Mouse (Mus musculus): ENCODE data around the gene Plekho2. TPM values are rescaled to one million over a fixed set of nuclear protein-coding genes. Genes with fewer than 3 reads are reported as not detected.

The Plekho2 gene
- polyA plus RNA-seq, 1 experiment = 58.1 TPM

GRCm38 (mm10) chr9:65606321-65607109 lies 26.7 kb upstream of the Plekho2 start:
- no peak overlapping the region for H3K27ac ChIP-seq (ENCODE audit: insufficient read depth, low read length)
- TF ChIP-seq POLR2A (IDR thresholded peaks at IDR 0.05; ENCODE audit: low read depth, low read length) (no peak), CTCF (IDR thresholded peaks at IDR 0.05; ENCODE audit: borderline replicate concordance, insufficient read depth, low read length) (no peak)
- H3K4me1 ChIP-seq (ENCODE audit: control insufficient read depth, insufficient read depth, low read length) = no peaks in the 10 kb centered on the region
- no peak overlapping the region for H3K4me3 ChIP-seq (ENCODE audit: insufficient read depth, low read length)

GRCm38 (mm10) chr9:65605471-65606136 lies 25.8 kb upstream of the Plekho2 start:
- Histone ChIP-seq H3K27ac (ENCODE audit: insufficient read depth, low read length) (no peak overlapping the region), H3K4me1 (ENCODE audit: control insufficient read depth, insufficient read depth, low read length) (no peaks in the 10 kb centered on the region), H3K4me3 (ENCODE audit: insufficient read depth, low read length) (no peak overlapping the region)
- TF ChIP-seq POLR2A (IDR thresholded peaks at IDR 0.05; ENCODE audit: low read depth, low read length) (no peak), CTCF (IDR thresholded peaks at IDR 0.05; ENCODE audit: borderline replicate concordance, insufficient read depth, low read length) (peak; percentile 34; the same call in 1 of the 2 replicates)

GRCm38 (mm10) chr9:65603401-65604102 lies 23.7 kb upstream of the Plekho2 start:
- H3K4me3 ChIP-seq (ENCODE audit: insufficient read depth, low read length) = no peak overlapping the region
- H3K27ac ChIP-seq (ENCODE audit: insufficient read depth, low read length) = no peak overlapping the region
- TF ChIP-seq POLR2A (IDR thresholded peaks at IDR 0.05; ENCODE audit: low read depth, low read length) (no peak), CTCF (IDR thresholded peaks at IDR 0.05; ENCODE audit: borderline replicate concordance, insufficient read depth, low read length) (no peak)
- H3K4me1 ChIP-seq (ENCODE audit: control insufficient read depth, insufficient read depth, low read length) = no peaks in the 10 kb centered on the region

- Histone ChIP-seq H3K4me1 (ENCODE audit: control insufficient read depth, insufficient read depth, low read length) (no peaks in the 10 kb centered on the region), H3K27ac (ENCODE audit: insufficient read depth, low read length) (no peak overlapping the region), H3K4me3 (ENCODE audit: insufficient read depth, low read length) (no peak overlapping the region)
- TF ChIP-seq POLR2A (IDR thresholded peaks at IDR 0.05; ENCODE audit: low read depth, low read length) (no peak), CTCF (IDR thresholded peaks at IDR 0.05; ENCODE audit: borderline replicate concordance, insufficient read depth, low read length) (no peak)
Observed at GRCm38 (mm10) chr9:65600951-65601350, 21.1 kb upstream of the Plekho2 start.

GRCm38 (mm10) chr9:65598765-65599249 lies 19.0 kb upstream of the Plekho2 start:
- Histone ChIP-seq H3K27ac (ENCODE audit: insufficient read depth, low read length) (no peak overlapping the region), H3K4me3 (ENCODE audit: insufficient read depth, low read length) (no peak overlapping the region), H3K4me1 (ENCODE audit: control insufficient read depth, insufficient read depth, low read length) (no peaks in the 10 kb centered on the region)
- TF ChIP-seq CTCF (IDR thresholded peaks at IDR 0.05; ENCODE audit: borderline replicate concordance, insufficient read depth, low read length) = no peak
- no peak for TF ChIP-seq POLR2A (IDR thresholded peaks at IDR 0.05; ENCODE audit: low read depth, low read length)

- Histone ChIP-seq H3K4me3 (ENCODE audit: insufficient read depth, low read length) (no peak overlapping the region), H3K27ac (ENCODE audit: insufficient read depth, low read length) (no peak overlapping the region), H3K4me1 (ENCODE audit: control insufficient read depth, insufficient read depth, low read length) (no peaks in the 10 kb centered on the region)
- no peak for TF ChIP-seq POLR2A (IDR thresholded peaks at IDR 0.05; ENCODE audit: low read depth, low read length)
- no peak for TF ChIP-seq CTCF (IDR thresholded peaks at IDR 0.05; ENCODE audit: borderline replicate concordance, insufficient read depth, low read length)
Observed at GRCm38 (mm10) chr9:65593596-65593995, 13.8 kb upstream of the Plekho2 start.

- H3K27ac ChIP-seq (ENCODE audit: insufficient read depth, low read length) = no peak overlapping the region
- H3K4me3 ChIP-seq (ENCODE audit: insufficient read depth, low read length) = no peak overlapping the region
- H3K4me1 ChIP-seq (ENCODE audit: control insufficient read depth, insufficient read depth, low read length) = no peaks in the 10 kb centered on the region
- TF ChIP-seq CTCF (IDR thresholded peaks at IDR 0.05; ENCODE audit: borderline replicate concordance, insufficient read depth, low read length) = no peak
- TF ChIP-seq POLR2A (IDR thresholded peaks at IDR 0.05; ENCODE audit: low read depth, low read length) = no peak
Observed at GRCm38 (mm10) chr9:65592721-65593120, 12.9 kb upstream of the Plekho2 start.

GRCm38 (mm10) chr9:65589091-65589490 lies 9.3 kb upstream of the Plekho2 start:
- Histone ChIP-seq H3K4me3 (ENCODE audit: insufficient read depth, low read length) (peak overlapping the region; percentile 72), H3K4me1 (ENCODE audit: control insufficient read depth, insufficient read depth, low read length) (no peaks in the 10 kb centered on the region), H3K27ac (ENCODE audit: insufficient read depth, low read length) (no peak overlapping the region)
- no peak for TF ChIP-seq POLR2A (IDR thresholded peaks at IDR 0.05; ENCODE audit: low read depth, low read length)
- no peak for TF ChIP-seq CTCF (IDR thresholded peaks at IDR 0.05; ENCODE audit: borderline replicate concordance, insufficient read depth, low read length)

- Histone ChIP-seq H3K4me1 (ENCODE audit: control insufficient read depth, insufficient read depth, low read length) (no peaks in the 10 kb centered on the region), H3K4me3 (ENCODE audit: insufficient read depth, low read length) (peak overlapping the region; percentile 72), H3K27ac (ENCODE audit: insufficient read depth, low read length) (no peak overlapping the region)
- TF ChIP-seq CTCF (IDR thresholded peaks at IDR 0.05; ENCODE audit: borderline replicate concordance, insufficient read depth, low read length) (no peak), POLR2A (IDR thresholded peaks at IDR 0.05; ENCODE audit: low read depth, low read length) (no peak)
Observed at GRCm38 (mm10) chr9:65587573-65588358, 7.9 kb upstream of the Plekho2 start.

Data from embryonic fibroblast, embryonic 13.5 days (primary cell).